ENCODE assay signal across 29 mouse cellular contexts in the genomic region with DNA sequence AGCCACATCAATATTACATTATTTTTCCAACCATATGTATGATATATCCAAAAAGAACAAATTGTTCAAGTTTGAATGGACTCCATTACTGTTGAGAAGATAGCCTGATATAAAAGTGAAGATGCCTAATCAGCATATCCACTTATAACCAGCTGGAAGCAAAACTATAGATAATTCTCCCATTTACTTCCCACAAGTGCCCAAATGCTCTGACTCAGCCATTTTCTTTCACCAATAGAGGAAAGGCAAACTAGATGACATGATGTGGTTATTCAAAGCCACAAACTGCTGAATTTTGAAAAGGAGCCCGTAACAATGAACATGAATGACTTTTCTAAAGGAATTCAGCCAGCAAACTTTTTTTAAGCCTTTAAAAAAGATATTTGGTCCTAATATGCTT.
DNase-seq lines count a peak whose midpoint lies in the region; ATAC-seq and TF ChIP-seq lines count a peak whose summit lies in the region.
"Had no signal": no experiment of that assay in that cellular context is flagged by ENCODE, and none has a peak within 500 bp of the region (broad histone marks: within the 10 kb centered on the region; RNA-seq: fewer than 3 reads in every experiment).

No protein-coding gene starts in this region.

- H3K4me1 ChIP-seq in embryonic facial prominence, embryonic 14.5 days (ENCODE audit: control insufficient read depth, insufficient read depth, low read length), result no peaks in the 10 kb centered on the region
- H3K4me1 ChIP-seq in embryonic facial prominence, embryonic 10.5 days, result no peaks in the 10 kb centered on the region
- H3K4me1 ChIP-seq in megakaryocyte, embryonic 14.5 days, result peaks cover 29% of the 10 kb centered on the region
- H3K4me1 ChIP-seq in heart, embryonic 10.5 days, result no peaks in the 10 kb centered on the region
- H3K4me1 ChIP-seq in midbrain, embryonic 15.5 days, result no peaks in the 10 kb centered on the region
- H3K4me1 ChIP-seq: embryonic facial prominence, embryonic 15.5 days; hindbrain, embryonic 10.5 days; kidney, embryonic 15.5 days; limb, embryonic 12.5 days; liver, embryonic 12.5 days; neural tube, embryonic 12.5 days had no signal

- TF ChIP-seq POLR2A in brain, embryonic 14.5 days (IDR thresholded peaks at IDR 0.05; ENCODE audit: borderline replicate concordance, extremely low read depth, insufficient read depth, insufficient read length, poor library complexity, severe bottlenecking), result no peak

- peak; percentile 8 for DNase-seq in embryonic facial prominence, embryonic 14.5 days (ENCODE audit: low spot score)
- no peak for DNase-seq in embryonic facial prominence, embryonic 10.5 days (ENCODE audit: low spot score)
- DNase-seq in brain, embryonic 14.5 days (ENCODE audit: low read depth), result peak; percentile 52
- no peak for DNase-seq in heart, embryonic 10.5 days (ENCODE audit: low spot score)
- DNase-seq in cerebellum, postnatal 10 days, result no peak
- DNase-seq: adrenal gland, postnatal 25 days; cerebellum, adult 11 months; cerebellum, adult 9-11 months; embryo, embryonic 11 days; gastrocnemius, postnatal 10 days; kidney, adult 11 months; kidney, postnatal 36 days; layer of hippocampus, postnatal 36 days; lung, adult 18-20 months; lung, postnatal 10 days; midbrain, embryonic 14.5 days; right cerebral cortex, postnatal 14 days; thymus, postnatal 4 days had no signal

- H3K9ac ChIP-seq in embryonic facial prominence, embryonic 14.5 days (ENCODE audit: low read depth, low read length), result no peak overlapping the region
- H3K9ac ChIP-seq in midbrain, embryonic 15.5 days, result no peak overlapping the region
- H3K9ac ChIP-seq: embryonic facial prominence, embryonic 15.5 days; kidney, embryonic 15.5 days; limb, embryonic 12.5 days; liver, embryonic 12.5 days; neural tube, embryonic 12.5 days had no signal

- H3K27me3 ChIP-seq in embryonic facial prominence, embryonic 14.5 days (replicated peaks; ENCODE audit: control insufficient read depth, insufficient read depth, low read length), result no peaks in the 10 kb centered on the region
- H3K27me3 ChIP-seq in embryonic facial prominence, embryonic 10.5 days (replicated peaks; ENCODE audit: low read depth, poor library complexity, severe bottlenecking), result no peaks in the 10 kb centered on the region
- no peaks in the 10 kb centered on the region for H3K27me3 ChIP-seq in megakaryocyte, embryonic 14.5 days (replicated peaks)
- H3K27me3 ChIP-seq in heart, embryonic 10.5 days (ENCODE audit: insufficient read depth, poor library complexity, severe bottlenecking), result no peaks in the 10 kb centered on the region
- no peaks in the 10 kb centered on the region for H3K27me3 ChIP-seq in midbrain, embryonic 15.5 days (replicated peaks)
- H3K27me3 ChIP-seq: embryonic facial prominence, embryonic 15.5 days; kidney, embryonic 15.5 days; limb, embryonic 12.5 days; liver, embryonic 12.5 days; neural tube, embryonic 12.5 days had no signal

- no peak for TF ChIP-seq CTCF in brain, embryonic 14.5 days (IDR thresholded peaks at IDR 0.05; ENCODE audit: borderline replicate concordance, extremely low read depth, insufficient read depth, insufficient read length)

- no peaks in the 10 kb centered on the region for H3K9me3 ChIP-seq in embryonic facial prominence, embryonic 14.5 days (ENCODE audit: control insufficient read depth, low read length)
- no peaks in the 10 kb centered on the region for H3K9me3 ChIP-seq in embryonic facial prominence, embryonic 10.5 days
- no peaks in the 10 kb centered on the region for H3K9me3 ChIP-seq in megakaryocyte, embryonic 14.5 days
- no peaks in the 10 kb centered on the region for H3K9me3 ChIP-seq in heart, embryonic 10.5 days
- no peaks in the 10 kb centered on the region for H3K9me3 ChIP-seq in midbrain, embryonic 15.5 days
- H3K9me3 ChIP-seq: embryonic facial prominence, embryonic 15.5 days; hindbrain, embryonic 10.5 days; kidney, embryonic 15.5 days; limb, embryonic 12.5 days; liver, embryonic 12.5 days; neural tube, embryonic 12.5 days had no signal

- no peaks in the 10 kb centered on the region for H3K36me3 ChIP-seq in embryonic facial prominence, embryonic 14.5 days (ENCODE audit: control insufficient read depth, insufficient read depth, low read length)
- no peaks in the 10 kb centered on the region for H3K36me3 ChIP-seq in embryonic facial prominence, embryonic 10.5 days (replicated peaks)
- peaks cover 17% of the 10 kb centered on the region for H3K36me3 ChIP-seq in megakaryocyte, embryonic 14.5 days (replicated peaks; ENCODE audit: low read length)
- H3K36me3 ChIP-seq in heart, embryonic 10.5 days, result peaks cover 5% of the 10 kb centered on the region; the same call in 1 of the 2 replicates
- no peaks in the 10 kb centered on the region for H3K36me3 ChIP-seq in midbrain, embryonic 15.5 days (replicated peaks)
- H3K36me3 ChIP-seq: embryonic facial prominence, embryonic 15.5 days; hindbrain, embryonic 10.5 days; kidney, embryonic 15.5 days; limb, embryonic 12.5 days; liver, embryonic 12.5 days; neural tube, embryonic 12.5 days had no signal

- no peak overlapping the region for H3K4me3 ChIP-seq in embryonic facial prominence, embryonic 14.5 days (ENCODE audit: low read depth, low read length)
- no peak overlapping the region for H3K4me3 ChIP-seq in embryonic facial prominence, embryonic 10.5 days
- H3K4me3 ChIP-seq in megakaryocyte, embryonic 14.5 days (replicated peaks), result peak overlapping the region; percentile 33
- H3K4me3 ChIP-seq in heart, embryonic 10.5 days, result no peak overlapping the region
- H3K4me3 ChIP-seq in midbrain, embryonic 15.5 days, result no peak overlapping the region
- H3K4me3 ChIP-seq: embryonic facial prominence, embryonic 15.5 days; hindbrain, embryonic 10.5 days; kidney, embryonic 15.5 days; limb, embryonic 12.5 days; liver, embryonic 12.5 days; neural tube, embryonic 12.5 days had no signal

- 67% methylated on average over 1 of the region's 1 CpGs for WGBS in embryonic facial prominence, embryonic 14.5 days
- WGBS in embryonic facial prominence, embryonic 10.5 days, result 95% methylated on average over 1 of the region's 1 CpGs
- 89% methylated on average over 1 of the region's 1 CpGs for WGBS in heart, embryonic 10.5 days
- WGBS in midbrain, embryonic 15.5 days, result 82% methylated on average over 1 of the region's 1 CpGs

- no peak for ATAC-seq in embryonic facial prominence, embryonic 14.5 days (ENCODE audit: low read depth)
- ATAC-seq in megakaryocyte, adult 5-6 weeks (ENCODE audit: poor library complexity, severe bottlenecking), result no peak
- ATAC-seq in midbrain, embryonic 15.5 days (replicated peaks), result no peak
- ATAC-seq: activated CD4-positive, CD25-positive, alpha-beta regulatory T cell, adult 4 months; liver, embryonic 12.5 days had no signal

- no peak overlapping the region for H3K4me2 ChIP-seq in embryonic facial prominence, embryonic 14.5 days (ENCODE audit: low read depth, low read length)
- no peak overlapping the region for H3K4me2 ChIP-seq in midbrain, embryonic 15.5 days
- H3K4me2 ChIP-seq: embryonic facial prominence, embryonic 15.5 days; heart, embryonic 11.5 days; kidney, embryonic 15.5 days; limb, embryonic 12.5 days; liver, embryonic 12.5 days; neural tube, embryonic 12.5 days had no signal

- no peak overlapping the region for H3K27ac ChIP-seq in embryonic facial prominence, embryonic 14.5 days (replicated peaks; ENCODE audit: low read depth, low read length)
- no peak overlapping the region for H3K27ac ChIP-seq in embryonic facial prominence, embryonic 10.5 days (replicated peaks)
- H3K27ac ChIP-seq in heart, embryonic 10.5 days, result no peak overlapping the region
- no peak overlapping the region for H3K27ac ChIP-seq in midbrain, embryonic 15.5 days
- H3K27ac ChIP-seq: embryonic facial prominence, embryonic 15.5 days; hindbrain, embryonic 10.5 days; kidney, embryonic 15.5 days; limb, embryonic 12.5 days; liver, embryonic 12.5 days; neural tube, embryonic 12.5 days had no signal

Comparison
In these comparisons a context has a peak if more than half of its experiments do, and no peak if none do; other contexts are left out.
1. DNase-seq: peak in embryonic facial prominence, embryonic 14.5 days (single experiment) and brain, embryonic 14.5 days (single experiment); none in embryonic facial prominence, embryonic 10.5 days (single experiment), heart, embryonic 10.5 days (single experiment) and cerebellum, postnatal 10 days (0 of 2).